Mouse (Mus musculus) left cerebral cortex, postnatal 25 days (tissue): ENCODE results near the gene Hoxb5. TPM values are rescaled to one million over a fixed set of nuclear protein-coding genes. Genes with fewer than 3 reads are reported as not detected.

Experiments
- DNase-seq, 2 experiments: peaks; one replicate each; pipeline ENCODE4 v3.0.0; 2022; ENCODE audit warnings: low spot score in 2 of 2, mixed read lengths in 1 of 2
- intact Hi-C: fragments of 180-260 bp; cut with DNase I; formaldehyde crosslinking; loops from one replicate; pipeline ENCODE4 v1.15.1; 2025
- total RNA-seq, 2 experiments: library from RNA; stranded (reverse); gene quantifications; 2 replicates each; pipeline ENCODE4 v1.2.3; 2021

Hoxb5 gene
- total RNA-seq = not detected

DNA sequence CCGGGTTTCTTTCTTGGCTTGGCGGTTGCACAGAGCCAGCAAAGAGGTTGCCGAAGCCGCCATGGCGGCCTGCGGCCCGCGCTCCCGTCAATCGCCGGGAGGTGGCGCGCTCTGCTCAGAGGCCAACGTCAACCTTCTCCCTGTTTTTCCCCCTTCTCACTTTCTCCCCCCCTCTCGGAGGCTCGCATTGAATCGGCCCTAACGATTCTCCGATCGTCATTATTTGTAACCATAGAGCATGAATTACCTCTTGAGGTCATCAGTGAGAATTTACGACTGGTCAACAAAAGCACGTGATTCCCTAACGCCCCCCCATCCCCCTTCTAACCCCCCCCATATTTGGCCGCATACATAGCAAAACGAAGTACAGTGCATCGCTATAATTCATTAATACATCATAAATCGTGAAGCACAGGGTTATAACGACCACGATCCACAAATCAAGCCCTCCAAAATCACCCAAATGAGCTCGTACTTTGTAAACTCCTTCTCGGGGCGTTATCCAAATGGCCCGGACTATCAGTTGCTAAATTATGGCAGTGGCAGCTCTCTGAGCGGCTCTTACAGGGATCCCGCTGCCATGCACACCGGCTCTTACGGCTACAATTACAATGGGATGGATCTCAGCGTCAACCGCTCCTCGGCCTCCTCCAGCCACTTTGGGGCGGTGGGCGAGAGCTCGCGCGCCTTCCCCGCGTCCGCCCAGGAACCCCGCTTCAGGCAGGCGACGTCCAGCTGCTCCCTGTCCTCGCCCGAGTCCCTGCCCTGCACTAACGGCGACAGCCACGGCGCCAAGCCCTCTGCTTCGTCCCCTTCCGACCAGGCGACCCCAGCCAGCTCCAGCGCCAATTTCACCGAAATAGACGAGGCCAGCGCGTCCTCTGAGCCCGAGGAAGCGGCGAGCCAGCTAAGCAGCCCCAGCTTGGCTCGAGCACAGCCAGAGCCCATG, at the start of gene Hoxb5:
TSS of gene Hoxb5 (plus strand) at position 186 of the 949 bp plus-strand sequence.
- intact Hi-C loops = no loop called here
- DNase-seq = no peak

DNA sequence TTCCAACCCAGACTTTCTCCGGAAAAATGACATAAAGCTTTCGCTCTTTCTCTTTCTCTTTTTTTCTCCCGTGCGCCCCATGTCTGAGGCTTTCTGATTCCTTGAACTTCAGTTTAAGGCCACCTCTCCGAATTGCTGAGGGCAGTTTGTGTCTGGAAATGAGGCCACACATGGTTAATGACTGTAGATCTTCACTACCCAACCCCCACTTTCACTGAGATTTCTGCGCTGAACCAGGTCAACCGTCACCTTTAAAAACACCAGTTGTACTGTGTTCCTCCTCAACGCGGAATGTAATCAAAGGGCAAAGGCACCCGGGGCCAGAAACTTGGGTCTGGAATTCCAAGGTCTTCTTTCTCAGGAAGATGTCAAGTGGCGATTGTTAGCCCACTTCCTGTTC, 48.9 kb upstream of the Hoxb5 start:
- DNase-seq = no peak
- intact Hi-C loops = loop anchor here (5.0 kb wide), 1 partner anchor 47 kb away; no protein-coding TSS in a partner anchor

- DNase-seq = no peak
- intact Hi-C loops = loop anchor here (5.0 kb wide), 1 partner anchor 78 kb away; no protein-coding TSS in a partner anchor
Observed at GRCm38 (mm10) chr11:96255111-96255995, 47.8 kb upstream of the Hoxb5 start.

GRCm38 (mm10) chr11:96255996-96256445, 47.1 kb upstream of the Hoxb5 start:
- intact Hi-C loops = loop anchor here (5.0 kb wide), 1 partner anchor 79 kb away; no protein-coding TSS in a partner anchor
- no peak for DNase-seq

DNA sequence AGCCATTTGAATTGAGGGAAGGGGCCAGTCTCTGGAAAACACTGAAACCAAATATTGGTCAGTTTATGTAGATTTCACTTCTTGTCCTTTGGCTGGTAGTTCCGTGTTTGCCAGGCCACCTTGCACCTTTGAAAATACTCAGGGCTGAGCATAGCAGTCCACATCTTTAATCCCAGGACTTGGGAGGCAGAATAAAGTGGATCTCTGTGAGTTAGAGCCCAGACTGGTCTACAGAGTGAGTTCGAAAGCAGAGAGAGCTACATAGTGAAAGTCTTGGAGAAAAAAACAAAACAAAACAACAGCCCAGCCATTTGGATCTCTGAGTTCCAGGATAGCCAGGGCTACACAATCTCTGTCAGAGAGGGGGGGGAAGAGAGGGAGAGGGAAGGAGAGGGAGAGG, 46.0 kb upstream of the Hoxb5 start:
- DNase-seq = no peak
- intact Hi-C loops = loop anchor here (5.0 kb wide), 1 partner anchor 80 kb away; no protein-coding TSS in a partner anchor

GRCm38 (mm10) chr11:96259038-96259437, 44.1 kb upstream of the Hoxb5 start:
- intact Hi-C loops = loop anchor here (5.0 kb wide), 1 partner anchor 82 kb away; no protein-coding TSS in a partner anchor
- no peak for DNase-seq

GRCm38 (mm10) chr11:96259511-96259910, 43.6 kb upstream of the Hoxb5 start:
- DNase-seq = no peak
- intact Hi-C loops = loop anchor here (5.0 kb wide), 1 partner anchor 82 kb away; no protein-coding TSS in a partner anchor

DNA sequence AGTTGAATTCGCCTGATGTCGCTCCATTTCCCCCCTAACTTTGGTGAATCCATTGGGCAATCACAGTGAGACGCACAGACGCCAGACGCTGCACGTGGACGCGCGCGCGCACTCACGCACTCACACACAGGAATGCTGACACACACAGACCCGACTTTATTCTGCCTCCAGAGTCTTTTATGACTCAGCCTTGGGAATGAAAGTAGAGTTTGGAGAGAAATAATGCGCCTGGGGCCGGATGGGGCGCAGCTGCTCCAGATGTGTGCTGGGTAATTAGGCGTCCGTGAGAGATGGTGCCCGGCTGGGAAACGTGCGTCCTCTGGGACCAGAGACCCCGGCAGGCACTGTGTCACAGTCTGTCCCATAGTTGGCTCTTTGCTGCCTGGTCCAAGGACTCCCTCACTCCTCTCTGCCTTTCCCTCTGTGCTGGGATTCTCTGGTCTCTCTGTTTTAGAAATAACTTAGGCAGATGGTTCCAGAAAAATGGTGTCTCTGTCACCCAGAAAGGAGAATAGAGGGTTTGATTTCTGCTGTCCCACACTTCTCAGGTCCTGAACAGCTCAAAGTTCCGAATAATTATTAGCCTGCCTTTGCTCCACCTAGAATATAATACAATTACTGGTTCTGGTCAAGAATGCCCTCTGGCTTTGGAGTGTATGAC, 42.7 kb upstream of the Hoxb5 start:
- intact Hi-C loops = loop anchor here (10.0 kb wide), 1 partner anchor 1116 kb away; the partner anchor contains the start of gene Dlx4
- no peak for DNase-seq

DNA sequence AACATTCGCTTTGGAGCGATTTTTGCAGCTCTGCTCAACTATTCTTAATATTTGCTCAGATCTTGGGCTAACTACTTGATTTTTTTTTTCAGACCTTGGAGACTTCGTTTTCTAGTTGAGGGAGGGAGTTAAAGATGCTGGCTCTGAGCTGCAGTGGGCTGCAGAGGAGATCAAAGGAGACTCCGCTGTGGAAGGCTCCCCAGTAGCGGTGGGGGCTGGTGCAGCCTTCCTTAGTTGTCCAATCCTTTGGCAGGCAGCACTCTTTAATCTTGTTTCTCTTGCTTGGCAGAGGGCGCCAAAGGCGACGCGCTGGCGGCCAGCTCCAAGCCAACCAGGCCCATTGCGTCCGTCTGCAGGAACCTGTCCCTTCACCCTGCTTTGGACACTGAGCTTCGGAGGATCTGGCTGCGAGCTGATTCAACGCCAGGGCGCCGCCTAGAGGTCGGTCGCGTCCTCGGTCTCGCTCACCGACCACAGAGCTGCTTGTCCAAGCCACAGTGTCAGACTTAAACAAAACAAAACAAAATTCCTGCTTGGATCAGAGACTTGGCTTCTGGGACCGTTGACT, 41.7 kb upstream of the Hoxb5 start:
- no peak for DNase-seq
- intact Hi-C loops = loop anchor here (10.0 kb wide), 1 partner anchor 1117 kb away; the partner anchor contains the start of gene Dlx4

- no peak for DNase-seq
- intact Hi-C loops = loop anchor here (10.0 kb wide), 1 partner anchor 1118 kb away; the partner anchor contains the start of gene Dlx4
Observed at GRCm38 (mm10) chr11:96262262-96262830, 40.8 kb upstream of the Hoxb5 start.

DNA sequence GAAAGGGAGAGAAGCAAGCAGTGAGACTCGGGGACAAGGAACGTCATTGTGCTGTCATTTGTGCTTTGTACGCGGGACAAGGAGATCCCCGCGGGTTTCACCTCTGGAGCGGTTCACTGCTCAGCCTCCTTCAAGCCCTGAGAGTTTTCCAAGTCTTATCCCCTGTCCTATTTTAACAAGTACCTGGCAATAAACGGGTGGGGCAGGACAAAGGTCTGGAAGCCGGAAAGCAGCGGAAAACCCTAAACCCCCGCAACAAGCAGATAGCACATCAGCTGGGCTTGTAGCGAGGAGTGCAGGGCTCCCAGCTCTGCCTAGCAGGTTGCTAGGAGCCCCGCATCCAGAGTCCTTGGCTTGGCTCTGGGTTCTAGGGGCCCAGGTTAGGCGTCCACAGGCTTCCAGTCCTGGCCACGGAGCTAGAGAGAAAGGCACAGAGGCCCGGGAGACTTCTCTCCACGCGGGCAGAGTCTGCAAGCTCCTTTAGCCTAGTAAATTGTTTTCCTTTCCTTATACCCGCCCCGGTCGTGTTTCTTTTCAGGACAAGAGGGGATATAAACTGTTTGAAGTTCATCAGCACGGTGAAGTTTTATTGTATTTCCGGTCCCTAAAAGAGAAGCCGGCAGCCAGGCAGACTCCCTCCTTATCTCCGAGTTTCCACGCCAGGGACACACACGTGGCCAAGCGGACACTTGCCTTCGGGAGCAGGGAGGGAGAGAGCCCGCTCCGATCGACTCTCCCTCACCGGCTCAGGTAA, 39.3 kb upstream of the Hoxb5 start:
- intact Hi-C loops = loop anchor here (10.0 kb wide), 1 partner anchor 1119 kb away; the partner anchor contains the start of gene Dlx4
- no peak for DNase-seq

DNA sequence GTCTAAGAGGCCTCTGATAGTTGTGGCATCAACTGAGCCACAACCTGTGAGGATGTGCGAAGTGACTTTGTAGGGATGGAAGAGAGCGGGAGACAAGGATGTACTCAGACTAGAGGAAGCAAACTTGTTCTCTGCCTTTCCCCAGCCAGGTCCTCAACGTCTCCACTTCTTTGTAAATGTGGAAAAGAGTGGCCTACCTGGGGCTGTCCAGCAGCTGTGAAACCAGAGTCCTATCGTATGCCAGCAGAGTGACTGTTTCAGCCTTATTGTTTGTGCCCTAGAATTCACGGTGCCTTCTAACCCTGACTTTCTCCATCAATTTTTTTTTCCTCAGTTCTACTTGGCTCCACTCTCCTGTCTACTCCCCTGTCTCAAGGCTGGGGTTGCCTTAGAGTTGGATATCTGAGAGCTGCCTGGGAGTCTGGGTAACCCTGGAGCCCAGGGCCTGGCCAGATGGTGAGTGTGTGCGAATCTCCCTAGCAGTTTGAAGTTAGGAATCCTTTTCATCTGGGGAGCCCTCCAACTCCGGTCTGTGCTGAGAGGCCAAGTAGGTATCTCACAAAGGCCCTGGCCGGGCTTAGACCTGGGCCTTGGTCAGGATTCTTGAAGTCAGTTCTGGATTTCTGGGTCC, 38.6 kb upstream of the Hoxb5 start:
- intact Hi-C loops = loop anchor here (5.0 to 10.0 kb wide), 3 partner anchors 62 to 1120 kb away; partner anchors contain the start of genes Dlx4 and Hoxb2

GRCm38 (mm10) chr11:96265954-96266353, 37.2 kb upstream of the Hoxb5 start:
- DNase-seq = no peak
- intact Hi-C loops = loop anchor here (5.0 to 10.0 kb wide), 3 partner anchors 64 to 1121 kb away; partner anchors contain the start of genes Dlx4 and Hoxb2

More for the DNA sequence above, 38.6 kb upstream of the Hoxb5 start:
- no peak for DNase-seq

DNA sequence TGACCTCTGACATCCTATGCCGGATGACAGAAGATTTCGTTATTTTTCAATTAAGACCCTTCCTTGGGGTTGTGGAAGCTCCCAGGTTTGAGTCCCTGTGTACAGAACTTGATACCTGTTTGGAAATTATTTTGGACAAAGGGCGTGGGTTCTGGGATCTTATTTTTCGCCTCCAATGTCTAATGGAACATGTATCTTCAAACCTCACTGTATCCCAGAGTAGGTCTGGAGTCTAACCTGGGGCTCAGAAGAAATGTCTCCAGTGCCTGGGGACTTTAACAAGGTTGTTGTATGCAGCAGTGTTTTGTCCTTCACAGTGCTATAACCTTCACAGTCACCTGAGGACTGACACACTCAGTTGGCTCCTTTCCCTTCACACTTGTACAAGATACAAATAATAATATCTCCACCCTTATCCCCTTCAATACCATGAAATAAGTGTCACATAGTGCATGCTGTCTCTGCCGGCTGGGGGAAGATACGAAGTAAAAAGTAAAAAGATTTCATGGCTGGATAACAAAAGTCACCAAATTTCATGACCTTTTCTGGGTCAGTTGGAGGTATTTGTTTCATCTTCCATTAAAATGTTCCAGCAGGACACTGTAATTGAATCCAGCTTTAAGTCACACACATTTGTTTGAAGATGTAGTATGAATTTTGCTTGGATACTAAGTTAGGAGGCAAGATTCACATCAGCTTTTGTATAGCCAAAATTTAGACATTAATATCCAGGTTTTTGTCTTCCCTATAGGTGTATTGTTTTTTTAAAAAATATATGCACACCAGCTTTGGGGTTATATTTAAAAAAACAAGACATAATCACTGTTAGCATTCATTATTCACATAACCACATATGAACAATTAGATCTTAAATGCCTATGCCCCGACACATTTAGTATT, 35.9 kb upstream of the Hoxb5 start:
- intact Hi-C loops = loop anchor here (5.0 to 10.0 kb wide), 3 partner anchors 65 to 1122 kb away; partner anchors contain the start of genes Dlx4 and Hoxb2

GRCm38 (mm10) chr11:96268031-96268745, 34.9 kb upstream of the Hoxb5 start:
- intact Hi-C loops = loop anchor here (5.0 to 10.0 kb wide), 3 partner anchors 66 to 1123 kb away; partner anchors contain the start of genes Dlx4 and Hoxb2

More for the DNA sequence above, 35.9 kb upstream of the Hoxb5 start:
- no peak for DNase-seq

More at GRCm38 (mm10) chr11:96268031-96268745, 34.9 kb upstream of the Hoxb5 start:
- DNase-seq = no peak
